Mouse (Mus musculus): ENCODE data around the gene Nyap2.
"Not testable (repeated sequence)": the region's sequence is repeated elsewhere in the genome, so short reads cannot be mapped to it uniquely, and the experiment has no call there.

Nyap2 gene

GRCm38 (mm10) chr1:81180686-81181085 lies 103.9 kb downstream of the Nyap2 start:
- no peak for DNase-seq

DNA sequence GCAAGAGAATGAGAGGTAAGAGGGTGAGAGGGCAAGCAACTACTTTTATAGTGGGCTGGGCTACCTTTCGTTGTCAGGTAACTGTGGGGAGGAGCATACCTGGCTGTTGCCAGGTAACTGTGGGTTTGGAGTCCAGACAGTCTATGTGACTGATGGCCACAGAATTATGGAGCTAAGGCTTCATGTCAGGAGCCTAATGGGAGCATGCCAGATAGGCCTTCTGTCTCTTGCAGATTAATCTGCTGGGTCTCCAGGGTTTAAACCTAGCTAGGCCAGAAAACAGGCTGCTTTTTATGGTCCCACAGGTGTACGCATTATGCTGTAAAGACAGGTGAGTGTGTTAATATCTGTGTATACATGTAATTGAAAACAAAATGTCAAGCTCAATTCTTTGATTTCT lies 132.8 kb downstream of the Nyap2 start:
- no peak for DNase-seq

GRCm38 (mm10) chr1:81211491-81211890 lies 134.7 kb downstream of the Nyap2 start:
- no peak for DNase-seq

DNA sequence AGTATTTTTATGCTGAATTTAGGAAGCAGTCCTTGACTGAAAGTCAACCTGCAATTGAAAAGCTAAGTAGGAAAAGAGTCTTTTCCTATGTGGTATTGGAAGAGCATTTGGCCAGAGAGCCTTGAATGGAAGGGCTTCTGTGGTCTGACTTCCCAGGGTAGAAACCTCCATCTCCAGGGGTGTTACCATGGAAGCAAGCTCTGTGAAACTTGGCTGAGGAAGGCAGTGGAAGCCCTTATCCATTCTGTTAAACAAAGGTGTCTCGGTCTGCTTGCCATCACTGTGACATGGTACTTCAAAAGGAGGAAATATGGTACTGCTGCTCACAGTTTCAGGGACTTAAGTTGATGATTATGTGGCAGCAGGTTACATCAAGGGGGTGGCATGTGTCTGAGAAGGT lies 143.0 kb downstream of the Nyap2 start:
- DNase-seq: no peak

DNA sequence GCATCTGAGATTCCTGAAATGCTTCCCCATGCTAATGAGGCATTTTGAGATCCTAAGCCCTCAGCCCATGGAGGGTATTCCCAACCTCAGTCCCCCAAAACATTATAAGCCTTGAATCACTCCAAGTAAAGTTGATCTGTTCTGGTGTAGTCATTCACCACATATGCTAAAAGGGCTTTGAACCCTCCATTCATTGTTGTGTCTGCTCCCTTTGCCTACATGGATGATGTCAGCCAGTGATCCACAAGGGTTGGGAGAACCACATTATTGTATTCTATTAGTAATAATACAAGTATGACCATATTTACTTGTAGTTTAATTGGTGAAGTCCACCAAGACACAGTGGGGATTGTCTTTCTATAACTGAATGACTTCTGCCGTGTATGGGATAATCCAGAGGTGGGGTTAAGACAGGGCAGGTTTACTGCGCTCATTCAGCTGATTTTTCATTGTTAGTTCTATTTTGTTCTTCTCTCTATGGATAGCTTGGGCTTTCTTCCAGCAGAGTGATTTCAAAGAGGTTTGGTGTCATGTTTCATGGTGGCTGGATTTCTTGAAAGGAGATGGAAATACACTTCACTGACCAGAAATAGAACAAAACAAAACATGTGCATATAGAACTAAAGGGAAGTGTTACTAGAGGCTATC lies 155.1 kb downstream of the Nyap2 start:
- no peak for DNase-seq

GRCm38 (mm10) chr1:81232407-81232789 lies 155.6 kb downstream of the Nyap2 start:
- not testable (repeated sequence) for DNase-seq

DNA sequence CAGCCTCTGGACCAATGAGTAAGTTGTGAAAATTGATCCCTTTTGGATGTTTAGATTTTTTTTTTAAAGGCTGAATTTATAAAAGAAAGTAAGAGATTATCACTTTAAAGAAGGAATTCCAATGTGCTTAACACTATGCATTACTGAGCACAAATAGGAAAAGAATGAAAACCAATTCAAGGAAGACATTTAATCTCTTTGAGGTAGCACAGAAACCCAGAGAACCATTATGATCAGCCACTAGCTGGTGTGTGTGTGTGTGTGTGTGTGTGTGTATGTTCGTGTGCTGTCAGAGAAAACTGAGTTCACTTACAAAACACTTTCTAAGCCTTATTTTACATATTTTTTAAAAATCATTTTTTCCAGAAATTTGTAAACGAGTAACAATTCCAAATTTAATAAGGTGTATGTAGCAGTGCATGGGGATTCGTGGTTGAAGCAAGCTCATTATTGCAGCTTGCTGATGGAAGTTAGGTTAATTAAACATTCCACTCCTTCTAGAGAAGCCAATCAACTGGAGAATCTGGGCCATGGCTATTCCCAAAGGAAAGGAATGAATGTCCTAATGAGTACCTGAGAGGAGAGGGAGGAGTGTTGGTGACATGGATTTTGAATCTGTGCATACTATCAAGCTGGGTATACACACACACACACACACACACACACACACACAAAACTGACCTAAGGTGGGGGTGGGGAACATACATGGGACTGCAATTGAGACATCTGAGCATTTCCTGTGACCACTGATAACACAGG lies 171.9 kb downstream of the Nyap2 start:
- DNase-seq: no peak

DNA sequence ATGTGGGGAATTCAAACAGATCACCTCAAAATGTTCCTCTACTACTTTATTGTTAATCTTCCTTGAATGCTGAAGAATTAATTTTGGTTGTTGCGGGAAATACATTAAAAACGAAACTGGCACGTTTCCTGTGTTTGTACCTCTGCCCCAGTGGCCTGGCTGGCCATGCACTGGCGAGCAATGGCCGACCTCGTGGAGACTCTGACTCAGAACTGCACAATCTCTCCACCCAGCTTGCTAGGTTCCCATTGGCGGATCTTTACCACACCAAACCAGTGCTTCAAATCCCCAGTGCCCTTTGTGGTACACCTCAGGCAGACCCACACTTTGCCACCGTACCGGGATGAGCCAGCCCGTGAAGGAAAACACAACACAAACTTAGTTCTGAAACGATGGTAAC lies 173.3 kb downstream of the Nyap2 start:
- DNase-seq: no peak

GRCm38 (mm10) chr1:81266441-81266840 lies 189.7 kb downstream of the Nyap2 start:
- no peak for DNase-seq

- no peak for DNase-seq
Observed at GRCm38 (mm10) chr1:81280978-81281377, 204.2 kb downstream of the Nyap2 start.

GRCm38 (mm10) chr1:81285633-81286032 lies 208.9 kb downstream of the Nyap2 start:
- no peak for DNase-seq

DNA sequence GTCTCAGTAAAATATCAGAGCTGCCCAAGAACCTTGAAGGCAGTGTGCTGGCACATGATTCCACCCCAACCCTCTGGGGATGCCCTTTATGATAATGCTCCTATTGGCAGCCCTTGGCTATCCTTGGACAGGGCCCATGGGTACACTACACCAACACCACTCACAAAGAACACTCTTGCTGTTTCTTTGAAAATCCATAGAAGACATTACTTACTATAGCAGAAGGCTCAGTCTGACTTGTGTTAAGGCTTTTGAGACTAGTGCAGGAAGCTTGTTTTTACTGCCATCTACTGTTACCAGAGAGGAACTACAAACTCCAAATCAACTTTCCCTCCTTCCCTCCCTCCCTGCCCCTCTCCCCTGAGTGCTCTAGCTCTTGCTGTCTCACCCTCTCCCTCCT lies 210.3 kb downstream of the Nyap2 start:
- DNase-seq: peak; percentile 12

DNA sequence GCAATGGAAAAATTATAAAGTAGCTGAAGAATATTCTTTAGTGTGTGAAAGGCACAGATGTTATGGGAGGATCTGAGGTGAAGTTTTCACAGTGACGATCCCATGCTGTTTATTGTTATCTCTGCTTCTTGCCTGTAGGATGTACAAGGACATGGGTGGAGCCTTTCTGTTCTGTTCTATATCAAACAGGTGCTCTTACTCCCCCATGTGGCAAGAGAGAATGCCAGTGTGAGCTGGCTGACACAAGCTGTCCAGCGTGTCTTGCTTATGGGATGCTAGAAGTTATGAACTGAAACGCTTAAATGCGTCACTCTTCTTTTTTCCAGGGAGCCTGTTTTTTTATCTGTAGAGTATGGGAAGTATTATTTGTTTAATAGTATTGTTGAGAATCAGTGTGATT lies 224.0 kb downstream of the Nyap2 start:
- no peak for DNase-seq

DNA sequence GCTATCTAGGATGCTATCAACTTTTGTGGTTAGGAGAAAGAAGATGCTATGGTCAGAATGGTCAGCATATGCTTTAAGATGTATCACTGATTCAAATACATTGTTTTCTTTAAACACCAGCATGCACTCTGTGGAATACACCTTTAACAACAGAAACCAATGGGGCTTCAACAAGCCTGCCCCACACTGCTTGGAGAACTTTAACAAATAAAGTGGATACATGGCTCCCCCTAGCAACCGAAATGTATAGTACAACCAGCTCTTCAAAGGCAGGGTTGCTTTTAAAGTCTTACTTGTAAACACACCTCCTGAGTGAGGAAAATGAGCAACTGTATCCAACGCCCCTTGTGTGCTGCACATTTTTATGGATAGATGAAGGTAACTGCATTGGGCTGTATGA lies 224.9 kb downstream of the Nyap2 start:
- peak; percentile 28 for DNase-seq

- no peak for DNase-seq
Observed at GRCm38 (mm10) chr1:81303389-81303788, 226.6 kb downstream of the Nyap2 start.

DNA sequence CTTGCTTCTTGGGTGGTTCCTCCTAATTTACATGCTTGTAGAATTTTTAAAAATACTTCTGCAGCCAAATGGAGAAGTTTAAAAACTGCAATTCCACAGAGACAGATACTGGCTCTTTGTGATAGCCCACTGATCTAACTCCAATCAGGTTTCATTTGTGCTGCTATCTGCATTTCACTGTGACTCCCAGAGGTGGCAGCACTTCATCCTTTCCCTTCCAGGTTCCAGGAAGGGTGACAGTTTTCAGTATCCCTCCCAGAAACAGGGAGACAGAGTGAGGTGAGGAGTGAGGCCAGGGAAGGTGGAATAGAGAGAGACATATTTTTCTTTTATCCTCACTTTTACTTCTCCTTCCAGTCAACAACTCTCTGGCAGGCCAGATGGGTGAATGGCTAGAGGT lies 230.7 kb downstream of the Nyap2 start:
- no peak for DNase-seq

- no peak for DNase-seq
Observed at GRCm38 (mm10) chr1:81307934-81308333, 231.2 kb downstream of the Nyap2 start.

DNA sequence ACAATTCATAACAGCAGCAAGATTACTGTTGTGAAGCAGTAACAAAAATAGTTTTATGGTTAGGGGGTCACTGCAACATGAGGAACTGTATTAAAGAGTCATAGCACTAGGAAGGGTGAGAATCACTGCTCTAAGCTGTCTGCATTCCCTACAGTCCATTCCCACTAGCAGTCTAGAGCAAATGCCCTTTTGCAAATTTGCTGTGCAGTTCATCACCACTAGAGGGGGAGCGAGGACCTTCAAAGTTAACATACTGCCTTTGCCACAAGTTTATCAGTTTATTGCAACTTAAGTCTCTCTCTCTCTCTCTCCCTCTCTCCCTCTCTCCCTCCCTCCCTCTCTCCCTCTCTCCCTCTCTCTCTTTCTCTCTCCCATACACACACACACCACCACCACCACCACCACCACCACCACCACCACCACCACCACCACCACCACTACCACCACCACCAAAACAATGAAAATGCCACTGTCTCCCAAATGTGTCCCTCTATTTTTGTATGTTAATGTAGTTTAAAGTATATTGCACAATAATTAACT lies 233.4 kb downstream of the Nyap2 start:
- DNase-seq: peak; percentile 70

DNA sequence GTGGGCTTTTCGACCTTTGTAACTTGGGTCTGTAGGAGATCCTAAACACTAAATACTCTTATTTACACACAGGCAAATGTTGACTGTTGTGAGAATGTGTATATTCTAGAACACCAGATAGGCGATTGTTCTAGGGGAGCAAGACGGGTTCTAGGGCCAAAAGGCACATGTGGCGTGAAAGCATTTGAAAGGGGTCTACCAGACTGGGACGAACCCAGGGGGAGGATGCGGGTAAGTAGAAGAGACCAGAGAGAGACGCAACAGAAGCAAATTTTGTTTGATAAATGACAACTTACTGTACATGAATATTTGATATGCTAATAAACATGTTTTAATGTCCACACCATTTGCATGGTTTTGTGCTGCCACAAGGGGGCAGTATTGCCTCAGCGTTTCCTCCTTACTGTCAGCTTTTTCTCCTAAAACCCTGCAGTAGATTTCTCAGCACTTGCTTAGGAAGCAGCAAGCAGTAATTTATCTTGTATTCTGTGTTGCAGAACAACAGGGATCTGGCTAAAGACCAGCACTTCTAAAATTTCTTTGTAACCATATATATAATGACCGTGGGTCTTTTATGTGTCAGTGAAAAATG lies 239.7 kb downstream of the Nyap2 start:
- DNase-seq: peak; percentile 65

- peak; percentile 29 for DNase-seq
Observed at GRCm38 (mm10) chr1:81316995-81317413, 240.3 kb downstream of the Nyap2 start.

DNA sequence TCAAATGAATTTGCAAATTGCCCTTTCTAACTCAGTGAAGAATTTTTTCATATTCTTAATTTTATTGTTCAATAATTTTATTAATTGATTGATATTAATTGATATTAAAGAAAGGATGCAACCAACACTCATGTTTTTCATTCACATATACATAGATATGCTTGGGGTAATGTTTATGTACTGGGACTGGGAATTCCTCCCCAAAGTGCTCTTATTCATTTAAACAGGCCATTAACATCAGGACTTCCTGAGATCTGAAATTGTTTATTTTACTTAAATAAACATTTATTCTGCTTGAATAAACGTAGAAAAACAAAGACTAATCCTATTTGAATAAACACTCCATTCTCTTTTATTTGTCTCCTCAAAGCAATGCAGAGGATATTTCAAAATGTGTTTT lies 311.0 kb downstream of the Nyap2 start:
- DNase-seq: no peak
